Mouse (Mus musculus) stomach, postnatal 0 days (tissue): Measurements from ENCODE around the gene Rabgap1l.
"Not testable (repeated sequence)": the region's sequence is repeated elsewhere in the genome, so short reads cannot be mapped to it uniquely, and the experiment has no call there.

Source experiments
- CTCF ChIP-seq: IDR thresholded peaks from 2 replicates; pipeline ENCODE4 v1.5.1; 2016; ENCODE audit warnings: antibody characterized with exemption, low read depth, mild to moderate bottlenecking, moderate library complexity
- EP300 ChIP-seq: optimal IDR thresholded peaks from 2 replicates; pipeline ENCODE3; 2016; ENCODE audit warnings: antibody characterized with exemption

DNA sequence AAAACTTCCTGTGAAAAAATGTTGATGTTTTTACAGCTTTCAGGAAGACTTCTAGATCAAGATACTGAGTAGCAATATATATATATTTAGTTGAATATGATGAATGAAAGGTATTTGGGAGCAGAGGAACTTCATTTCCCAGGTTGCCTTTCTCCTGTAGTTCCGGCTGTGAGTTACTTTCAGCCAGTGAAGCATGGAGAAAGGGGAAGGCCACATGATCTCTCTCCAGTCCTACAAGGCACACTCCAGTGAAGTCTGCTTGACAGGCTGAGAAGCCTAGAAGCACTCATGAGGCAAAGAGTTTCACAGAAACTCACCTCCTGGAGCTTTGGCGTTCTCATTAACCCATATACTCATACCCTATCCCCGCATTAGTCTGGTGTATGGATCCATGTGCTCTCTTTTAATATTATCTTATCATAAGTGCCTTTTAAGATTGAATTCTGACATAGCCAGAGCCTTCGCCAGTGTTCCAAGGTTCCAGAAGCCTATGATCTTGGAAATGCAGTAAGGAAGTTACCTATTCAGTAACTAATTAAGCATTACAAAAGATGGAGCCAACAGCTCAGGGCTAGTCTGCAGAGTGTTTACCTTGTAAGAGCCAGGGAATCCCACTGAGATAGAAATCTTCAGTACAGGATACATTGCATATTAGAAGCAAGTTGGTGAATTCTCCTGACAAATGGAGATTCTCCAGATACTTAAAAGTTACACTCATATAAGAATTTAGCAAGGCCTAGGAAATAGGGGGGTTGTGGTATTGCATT, 168.5 kb downstream of the Rabgap1l start:
- TF ChIP-seq CTCF, EP300: not testable (repeated sequence)
